Mouse (Mus musculus) small intestine, adult 2 months (tissue): Measurements from ENCODE around the gene Mybph. TPM values are rescaled to one million over a fixed set of nuclear protein-coding genes. Genes with fewer than 3 reads are reported as not detected.

Experiments used
- H3K27ac ChIP-seq: fragments of 200-500 bp; 2 replicates; pipeline ENCODE4 v1.5.1; 2012; ENCODE audit warnings: low read depth, low read length, control low read depth, inconsistent platforms; ENCODE audit not compliant: insufficient read depth
- H3K27me3 ChIP-seq: fragments of 200-500 bp; 2 replicates; pipeline ENCODE4 v1.6.1; 2012; ENCODE audit warnings: mild to moderate bottlenecking, moderate library complexity, low read length, inconsistent platforms; ENCODE audit not compliant: control insufficient read depth, insufficient read depth
- H3K36me3 ChIP-seq: fragments of 200-500 bp; 2 replicates; pipeline ENCODE4 v1.6.1; 2012; ENCODE audit warnings: mild to moderate bottlenecking, low read length, control low read depth, inconsistent platforms; ENCODE audit not compliant: control insufficient read depth, insufficient read depth
- H3K4me1 ChIP-seq: fragments of 200-500 bp; 2 replicates; pipeline ENCODE4 v1.6.1; 2012; ENCODE audit warnings: low read length, inconsistent platforms, mixed read lengths; ENCODE audit not compliant: control insufficient read depth, insufficient read depth, insufficient read length
- H3K4me3 ChIP-seq: fragments of 200-500 bp; 2 replicates; pipeline ENCODE4 v1.5.1; 2012; ENCODE audit warnings: low read depth, mild to moderate bottlenecking, control low read depth, inconsistent platforms, low read length, moderate library complexity
- CTCF ChIP-seq: fragments of 200-500 bp; IDR thresholded peaks from 2 replicates; pipeline ENCODE4 v1.5.1; 2012; ENCODE audit warnings: low read depth, mild to moderate bottlenecking, control low read depth, inconsistent platforms, low read length, moderate library complexity, mixed read lengths; ENCODE audit not compliant: insufficient replicate concordance, insufficient read length; ENCODE audit errors: extremely low read depth
- POLR2A ChIP-seq: fragments of 200-500 bp; IDR thresholded peaks from 2 replicates; pipeline ENCODE4 v1.6.1; 2012; ENCODE audit warnings: low read depth, mild to moderate bottlenecking, control low read depth, inconsistent platforms, low read length, moderate library complexity
- WGBS: fragments of 180-500 bp; shearing (Covaris S2); methylation state at CpG from one replicate; pipeline ENCODE4 v1.1.7; 2018; 5-methylcytosine and 5-hydroxymethylcytosine counted together
- polyA plus RNA-seq: library from polyadenylated mRNA; depleted of rRNA; stranded (reverse); fragments of >200 nt; gene quantifications from 2 replicates; pipeline ENCODE4 v1.2.3, GENCODE M21; 2012; rRNA removed

Gene Mybph
- polyA plus RNA-seq = 0.05 and 0.08 TPM in 2 replicates

GRCm38 (mm10) chr1:134193126-134193525 is at the start of gene Mybph:
TSS of gene Mybph (plus strand) at chr1:134193448.
- no peak within 1 kb of the TSS for H3K4me3 ChIP-seq
- H3K27me3 ChIP-seq = no peaks in the 10 kb centered on the region
- WGBS = 86% methylated on average over 1 of the region's 1 CpGs
- no peaks in the 10 kb centered on the region for H3K36me3 ChIP-seq
- TF ChIP-seq POLR2A (no peak), CTCF (no peak)
- no peak within 1 kb of the TSS for H3K27ac ChIP-seq
- peaks cover 9% of the 10 kb centered on the region; the same call in 1 of the 2 replicates for H3K4me1 ChIP-seq

GRCm38 (mm10) chr1:134146066-134146465 is 47.2 kb upstream of the Mybph start:
- no peaks in the 10 kb centered on the region for H3K36me3 ChIP-seq
- no peaks in the 10 kb centered on the region for H3K4me1 ChIP-seq
- no peaks in the 10 kb centered on the region for H3K27me3 ChIP-seq
- WGBS = 87% methylated on average over 8 of the region's 8 CpGs
- TF ChIP-seq CTCF (no peak), POLR2A (no peak)
- no peak overlapping the region for H3K4me3 ChIP-seq
- H3K27ac ChIP-seq = no peak overlapping the region

- TF ChIP-seq CTCF (no peak), POLR2A (no peak)
- Histone ChIP-seq H3K36me3 (no peaks in the 10 kb centered on the region), H3K27ac (no peak overlapping the region), H3K4me3 (no peak overlapping the region), H3K4me1 (no peaks in the 10 kb centered on the region), H3K27me3 (no peaks in the 10 kb centered on the region)
- 65% methylated on average over 8 of the region's 8 CpGs for WGBS
Observed at GRCm38 (mm10) chr1:134150076-134150475, 43.2 kb upstream of the Mybph start.

GRCm38 (mm10) chr1:134150745-134151144 is 42.5 kb upstream of the Mybph start:
- 61% methylated on average over 9 of the region's 9 CpGs for WGBS

GRCm38 (mm10) chr1:134151655-134152412 is 41.4 kb upstream of the Mybph start:
- Histone ChIP-seq H3K4me3 (no peak overlapping the region), H3K27me3 (no peaks in the 10 kb centered on the region), H3K27ac (no peak overlapping the region), H3K4me1 (no peaks in the 10 kb centered on the region), H3K36me3 (no peaks in the 10 kb centered on the region)
- TF ChIP-seq POLR2A (no peak), CTCF (peak; percentile 71; the same call in 1 of the 2 replicates)
- 23% methylated on average over 13 of the region's 13 CpGs for WGBS

More at GRCm38 (mm10) chr1:134150745-134151144, 42.5 kb upstream of the Mybph start:
- H3K4me3 ChIP-seq = no peak overlapping the region
- H3K27me3 ChIP-seq = no peaks in the 10 kb centered on the region
- no peaks in the 10 kb centered on the region for H3K36me3 ChIP-seq
- no peak overlapping the region for H3K27ac ChIP-seq
- TF ChIP-seq CTCF = no peak
- no peaks in the 10 kb centered on the region for H3K4me1 ChIP-seq

GRCm38 (mm10) chr1:134152626-134153590 is 40.3 kb upstream of the Mybph start:
- WGBS = 70% methylated on average over 21 of the region's 21 CpGs
- no peaks in the 10 kb centered on the region for H3K27me3 ChIP-seq
- no peak overlapping the region for H3K4me3 ChIP-seq
- no peak for TF ChIP-seq CTCF
- no peak for TF ChIP-seq POLR2A
- H3K36me3 ChIP-seq = no peaks in the 10 kb centered on the region
- no peak overlapping the region for H3K27ac ChIP-seq
- no peaks in the 10 kb centered on the region for H3K4me1 ChIP-seq

GRCm38 (mm10) chr1:134154121-134154520 is 39.1 kb upstream of the Mybph start:
- WGBS = 76% methylated on average over 3 of the region's 3 CpGs
- H3K4me3 ChIP-seq = no peak overlapping the region
- H3K36me3 ChIP-seq = no peaks in the 10 kb centered on the region
- H3K4me1 ChIP-seq = no peaks in the 10 kb centered on the region
- TF ChIP-seq CTCF (no peak), POLR2A (no peak)
- no peak overlapping the region for H3K27ac ChIP-seq
- no peaks in the 10 kb centered on the region for H3K27me3 ChIP-seq
